Mouse (Mus musculus): ENCODE results near the gene Epha3.
A peak's percentile ranks its signal among the peaks of the same experiment; 100 is the strongest.

The Epha3 gene

GRCm38 (mm10) chr16:63863913-63864330, at the start of gene Epha3:
TSS of gene Epha3 (minus strand) at chr16:63864175.
- DNase-seq (ENCODE audit: low read depth) = peak; percentile 2

GRCm38 (mm10) chr16:63903425-63903824, 39.5 kb upstream of the Epha3 start:
- DNase-seq (ENCODE audit: low read depth) = no peak

GRCm38 (mm10) chr16:63881190-63881589, 17.2 kb upstream of the Epha3 start:
- no peak for DNase-seq (ENCODE audit: low read depth)

- peak; percentile 3 for DNase-seq (ENCODE audit: low read depth)
Observed at GRCm38 (mm10) chr16:63872313-63872712, 8.3 kb upstream of the Epha3 start.

- no peak for DNase-seq (ENCODE audit: low read depth)
Observed at GRCm38 (mm10) chr16:63864463-63864976, 545 bp upstream of the Epha3 start.

- no peak for DNase-seq (ENCODE audit: low read depth)
Observed at GRCm38 (mm10) chr16:63863181-63863580, 794 bp downstream of the Epha3 start.

- DNase-seq (ENCODE audit: low read depth) = no peak
Observed at GRCm38 (mm10) chr16:63857561-63857960, 6.4 kb downstream of the Epha3 start.

GRCm38 (mm10) chr16:63856658-63857552, 7.1 kb downstream of the Epha3 start:
- no peak for DNase-seq (ENCODE audit: low read depth)

- no peak for DNase-seq (ENCODE audit: low read depth)
Observed at GRCm38 (mm10) chr16:63850297-63850696, 13.7 kb downstream of the Epha3 start.

- DNase-seq (ENCODE audit: low read depth) = no peak
Observed at GRCm38 (mm10) chr16:63842911-63843310, 21.1 kb downstream of the Epha3 start.

GRCm38 (mm10) chr16:63837466-63837865, 26.5 kb downstream of the Epha3 start:
- DNase-seq (ENCODE audit: low read depth) = no peak

- DNase-seq (ENCODE audit: low read depth) = no peak
Observed at GRCm38 (mm10) chr16:63821164-63821563, 42.8 kb downstream of the Epha3 start.

GRCm38 (mm10) chr16:63817606-63818005, 46.4 kb downstream of the Epha3 start:
- no peak for DNase-seq (ENCODE audit: low read depth)

- no peak for DNase-seq (ENCODE audit: low read depth)
Observed at GRCm38 (mm10) chr16:63816672-63817071, 47.3 kb downstream of the Epha3 start.

- no peak for DNase-seq (ENCODE audit: low read depth)
Observed at GRCm38 (mm10) chr16:63809871-63810270, 54.1 kb downstream of the Epha3 start.

GRCm38 (mm10) chr16:63808991-63809390, 55.0 kb downstream of the Epha3 start:
- DNase-seq (ENCODE audit: low read depth) = no peak

GRCm38 (mm10) chr16:63806437-63807129, 57.4 kb downstream of the Epha3 start:
- DNase-seq (ENCODE audit: low read depth) = no peak

GRCm38 (mm10) chr16:63806025-63806424, 58.0 kb downstream of the Epha3 start:
- DNase-seq (ENCODE audit: low read depth) = no peak

- no peak for DNase-seq (ENCODE audit: low read depth)
Observed at GRCm38 (mm10) chr16:63801436-63801835, 62.5 kb downstream of the Epha3 start.

- no peak for DNase-seq (ENCODE audit: low read depth)
Observed at GRCm38 (mm10) chr16:63798341-63798740, 65.6 kb downstream of the Epha3 start.

- no peak for DNase-seq (ENCODE audit: low read depth)
Observed at GRCm38 (mm10) chr16:63794292-63794691, 69.7 kb downstream of the Epha3 start.

GRCm38 (mm10) chr16:63793805-63794204, 70.2 kb downstream of the Epha3 start:
- DNase-seq (ENCODE audit: low read depth) = no peak

- no peak for DNase-seq (ENCODE audit: low read depth)
Observed at GRCm38 (mm10) chr16:63792084-63792483, 71.9 kb downstream of the Epha3 start.
